Mouse (Mus musculus): ENCODE measurements around the gene Ntsr1. TPM values are rescaled to one million over a fixed set of nuclear protein-coding genes. Genes with fewer than 3 reads are reported as not detected.

Gene Ntsr1
- polyA plus RNA-seq, 1 experiment from 2014 or later, result 0.02 TPM

DNA sequence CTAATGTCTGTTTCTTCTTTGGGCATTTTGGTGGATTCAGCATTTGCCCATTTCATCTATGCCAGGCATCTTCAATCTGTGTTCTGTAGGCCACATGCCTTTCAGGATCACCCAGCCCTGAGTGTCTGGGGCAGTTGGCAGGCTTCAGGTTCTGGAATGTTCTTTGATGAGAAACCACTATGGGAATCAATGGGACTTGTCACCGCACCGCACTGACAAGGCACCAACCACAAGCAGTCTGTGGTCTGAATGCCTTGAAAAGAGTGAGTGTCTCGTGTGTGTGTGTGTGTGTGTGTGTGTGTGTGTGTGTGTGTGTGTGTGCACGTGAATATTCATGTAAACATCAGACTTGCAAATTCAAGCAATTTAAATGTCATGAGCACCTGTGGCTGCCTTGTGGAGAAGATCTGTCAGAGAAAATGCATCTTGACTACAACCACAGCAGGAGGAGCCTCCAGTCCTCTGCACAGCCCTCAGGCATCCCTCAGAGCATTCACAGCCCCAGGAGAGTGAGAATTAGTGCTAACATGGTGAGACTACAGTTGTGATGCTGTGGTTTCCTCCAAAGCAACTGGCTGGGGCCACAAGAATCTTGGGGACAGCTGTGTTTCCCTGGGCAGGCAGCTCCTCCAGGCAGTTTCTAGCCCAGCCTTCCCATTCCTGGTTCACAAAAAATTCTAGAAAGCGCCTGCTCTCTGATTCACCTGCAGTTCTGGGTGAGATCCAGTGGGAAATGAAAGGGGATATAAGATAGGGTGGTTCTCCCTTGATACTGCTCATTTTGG lies 21.9 kb downstream of the Ntsr1 start:
- no peak for ATAC-seq (ENCODE audit: low read depth)
- no peak overlapping the region for H3K4me2 ChIP-seq (ENCODE audit: low read depth, low read length)
- H3K9me3 ChIP-seq (replicated peaks; ENCODE audit: control insufficient read depth, low read length), result no peaks in the 10 kb centered on the region
- H3K27me3 ChIP-seq (ENCODE audit: control insufficient read depth, insufficient read depth, low read depth, low read length), result no peaks in the 10 kb centered on the region; the same call in 1 of the 2 replicates
- H3K9ac ChIP-seq (ENCODE audit: low read depth, low read length), result no peak overlapping the region
- WGBS (ENCODE audit: insufficient replicate concordance), result 48% methylated on average over 5 of the region's 5 CpGs
- H3K36me3 ChIP-seq (ENCODE audit: control insufficient read depth, insufficient read depth), result no peaks in the 10 kb centered on the region
- H3K4me1 ChIP-seq (ENCODE audit: control insufficient read depth, low read depth, low read length), result no peaks in the 10 kb centered on the region
- no peak overlapping the region for H3K27ac ChIP-seq (ENCODE audit: low read length)
- H3K4me3 ChIP-seq (ENCODE audit: low read depth, low read length), result no peak overlapping the region

- Histone ChIP-seq H3K27me3 (ENCODE audit: control insufficient read depth, insufficient read depth, low read depth, low read length) (peaks cover 3% of the 10 kb centered on the region), H3K4me1 (ENCODE audit: control insufficient read depth, low read depth, low read length) (no peaks in the 10 kb centered on the region), H3K36me3 (ENCODE audit: control insufficient read depth, insufficient read depth) (no peaks in the 10 kb centered on the region), H3K27ac (ENCODE audit: low read length) (no peak overlapping the region), H3K4me2 (ENCODE audit: low read depth, low read length) (no peak overlapping the region), H3K9ac (ENCODE audit: low read depth, low read length) (no peak overlapping the region), H3K4me3 (ENCODE audit: low read depth, low read length) (no peak overlapping the region), H3K9me3 (replicated peaks; ENCODE audit: control insufficient read depth, low read length) (no peaks in the 10 kb centered on the region)
- ATAC-seq (ENCODE audit: low read depth), result no peak
- WGBS (ENCODE audit: insufficient replicate concordance), result 34% methylated on average over 4 of the region's 4 CpGs
Observed at GRCm38 (mm10) chr2:180522825-180523224, 23.0 kb downstream of the Ntsr1 start.

GRCm38 (mm10) chr2:180527447-180527846 lies 27.7 kb downstream of the Ntsr1 start:
- Histone ChIP-seq H3K27ac (ENCODE audit: low read length) (no peak overlapping the region), H3K27me3 (ENCODE audit: control insufficient read depth, insufficient read depth, low read depth, low read length) (peaks cover 3% of the 10 kb centered on the region), H3K36me3 (ENCODE audit: control insufficient read depth, insufficient read depth) (no peaks in the 10 kb centered on the region), H3K9me3 (replicated peaks; ENCODE audit: control insufficient read depth, low read length) (no peaks in the 10 kb centered on the region), H3K4me3 (ENCODE audit: low read depth, low read length) (no peak overlapping the region), H3K9ac (ENCODE audit: low read depth, low read length) (no peak overlapping the region), H3K4me1 (ENCODE audit: control insufficient read depth, low read depth, low read length) (no peaks in the 10 kb centered on the region), H3K4me2 (ENCODE audit: low read depth, low read length) (no peak overlapping the region)
- ATAC-seq (ENCODE audit: low read depth), result no peak
- WGBS (ENCODE audit: insufficient replicate concordance), result 49% methylated on average over 7 of the region's 7 CpGs

GRCm38 (mm10) chr2:180527883-180528282 lies 28.1 kb downstream of the Ntsr1 start:
- 16% methylated on average over 8 of the region's 8 CpGs for WGBS (ENCODE audit: insufficient replicate concordance)
- Histone ChIP-seq H3K4me1 (ENCODE audit: control insufficient read depth, low read depth, low read length) (no peaks in the 10 kb centered on the region), H3K4me3 (ENCODE audit: low read depth, low read length) (no peak overlapping the region), H3K9me3 (replicated peaks; ENCODE audit: control insufficient read depth, low read length) (no peaks in the 10 kb centered on the region), H3K36me3 (ENCODE audit: control insufficient read depth, insufficient read depth) (no peaks in the 10 kb centered on the region), H3K9ac (ENCODE audit: low read depth, low read length) (no peak overlapping the region), H3K27me3 (ENCODE audit: control insufficient read depth, insufficient read depth, low read depth, low read length) (peaks cover 3% of the 10 kb centered on the region), H3K27ac (ENCODE audit: low read length) (no peak overlapping the region), H3K4me2 (ENCODE audit: low read depth, low read length) (no peak overlapping the region)
- ATAC-seq (ENCODE audit: low read depth), result no peak

DNA sequence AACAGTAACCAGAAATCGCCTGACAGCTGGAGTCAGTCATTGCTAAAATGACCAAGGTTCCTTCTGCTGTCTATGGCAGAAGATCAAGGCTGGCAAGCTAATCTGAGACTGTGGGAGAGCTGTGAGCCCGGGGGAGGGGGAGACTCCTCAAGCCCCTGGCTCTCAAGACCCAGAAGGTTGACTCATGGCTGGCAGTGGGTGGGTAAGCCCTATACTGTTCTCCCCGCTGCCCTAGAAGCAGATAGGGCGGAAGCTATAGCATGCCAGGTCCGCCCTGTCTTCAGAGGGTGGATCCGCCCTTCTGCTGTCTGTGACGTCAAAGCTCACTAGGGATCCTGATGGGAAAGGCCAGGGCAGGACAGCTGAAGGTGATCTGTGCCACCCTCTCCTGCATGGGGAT lies 30.4 kb downstream of the Ntsr1 start:
- H3K27me3 ChIP-seq (ENCODE audit: control insufficient read depth, insufficient read depth, low read depth, low read length), result peaks cover 3% of the 10 kb centered on the region; the same call in 1 of the 2 replicates
- no peak overlapping the region for H3K27ac ChIP-seq (ENCODE audit: low read length)
- no peak overlapping the region for H3K4me3 ChIP-seq (ENCODE audit: low read depth, low read length)
- no peaks in the 10 kb centered on the region for H3K9me3 ChIP-seq (replicated peaks; ENCODE audit: control insufficient read depth, low read length)
- H3K9ac ChIP-seq (ENCODE audit: low read depth, low read length), result no peak overlapping the region
- no peak for ATAC-seq (ENCODE audit: low read depth)
- H3K4me2 ChIP-seq (ENCODE audit: low read depth, low read length), result no peak overlapping the region
- no peaks in the 10 kb centered on the region for H3K4me1 ChIP-seq (ENCODE audit: control insufficient read depth, low read depth, low read length)
- WGBS (ENCODE audit: insufficient replicate concordance), result 25% methylated on average over 7 of the region's 7 CpGs
- no peaks in the 10 kb centered on the region for H3K36me3 ChIP-seq (ENCODE audit: control insufficient read depth, insufficient read depth)

DNA sequence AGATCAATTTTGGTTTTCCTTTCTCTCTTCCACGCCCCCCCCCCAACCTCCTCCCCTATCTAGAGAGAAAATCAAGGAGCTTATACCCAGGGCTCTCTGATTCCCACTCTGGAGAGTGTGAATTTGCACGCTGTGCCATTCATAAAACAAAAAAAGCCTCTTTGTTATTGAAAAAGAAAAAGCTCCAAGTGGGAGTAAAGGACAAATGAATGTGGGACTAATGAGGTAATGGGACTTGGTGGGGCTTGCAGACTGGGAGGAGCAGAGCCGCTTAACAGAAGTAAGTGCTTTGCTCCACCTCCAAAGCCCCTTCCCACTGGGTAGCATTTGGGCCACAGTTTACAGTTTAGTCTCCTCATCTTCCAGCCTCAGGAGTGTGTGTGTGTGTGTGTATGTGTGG lies 30.8 kb downstream of the Ntsr1 start:
- no peak overlapping the region for H3K4me2 ChIP-seq (ENCODE audit: low read depth, low read length)
- no peaks in the 10 kb centered on the region for H3K9me3 ChIP-seq (replicated peaks; ENCODE audit: control insufficient read depth, low read length)
- no peak for ATAC-seq (ENCODE audit: low read depth)
- no peak overlapping the region for H3K4me3 ChIP-seq (ENCODE audit: low read depth, low read length)
- H3K27ac ChIP-seq (ENCODE audit: low read length), result no peak overlapping the region
- WGBS (ENCODE audit: insufficient replicate concordance), result 35% methylated on average over 3 of the region's 3 CpGs
- H3K9ac ChIP-seq (ENCODE audit: low read depth, low read length), result no peak overlapping the region
- H3K4me1 ChIP-seq (ENCODE audit: control insufficient read depth, low read depth, low read length), result no peaks in the 10 kb centered on the region
- no peaks in the 10 kb centered on the region for H3K36me3 ChIP-seq (ENCODE audit: control insufficient read depth, insufficient read depth)
- peaks cover 3% of the 10 kb centered on the region; the same call in 1 of the 2 replicates for H3K27me3 ChIP-seq (ENCODE audit: control insufficient read depth, insufficient read depth, low read depth, low read length)

DNA sequence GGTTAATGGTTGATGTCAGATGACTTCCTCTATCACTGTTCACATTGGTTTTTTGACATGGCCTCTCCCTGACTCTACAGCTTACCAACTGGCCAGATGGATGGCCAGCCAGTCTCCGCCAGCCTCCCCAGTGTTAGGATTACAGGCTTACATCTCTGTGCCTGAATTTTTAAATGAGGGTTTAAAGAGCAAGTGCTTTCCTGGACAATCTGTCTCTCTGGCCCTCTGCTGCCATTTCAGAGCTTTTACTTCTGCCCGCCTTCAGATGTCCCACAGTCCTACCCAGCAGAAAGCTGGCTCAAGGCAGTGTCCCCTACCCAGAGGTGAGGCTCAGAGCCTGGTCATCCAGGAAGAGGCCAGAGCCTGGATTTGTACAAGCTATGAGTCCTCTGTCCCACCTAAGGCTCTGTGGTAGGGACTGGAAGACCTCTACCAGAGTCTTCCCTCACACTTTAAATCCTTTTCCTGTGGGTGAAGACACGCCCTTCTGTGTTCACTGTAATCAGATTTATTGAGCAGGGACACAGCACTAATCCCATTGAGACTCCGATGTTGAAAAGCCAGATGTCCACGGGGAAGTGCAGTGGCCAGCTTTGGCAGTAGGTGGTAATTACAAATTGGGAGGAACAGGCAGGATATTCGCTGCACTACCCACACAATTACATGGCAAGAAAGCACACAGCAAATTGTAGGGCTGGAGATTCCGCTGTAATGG lies 32.1 kb downstream of the Ntsr1 start:
- ATAC-seq (ENCODE audit: low read depth), result no peak
- H3K4me1 ChIP-seq (ENCODE audit: control insufficient read depth, low read depth, low read length), result no peaks in the 10 kb centered on the region
- H3K4me2 ChIP-seq (ENCODE audit: low read depth, low read length), result no peak overlapping the region
- H3K27ac ChIP-seq (ENCODE audit: low read length), result no peak overlapping the region
- peaks cover 3% of the 10 kb centered on the region; the same call in 1 of the 2 replicates for H3K27me3 ChIP-seq (ENCODE audit: control insufficient read depth, insufficient read depth, low read depth, low read length)
- H3K9me3 ChIP-seq (replicated peaks; ENCODE audit: control insufficient read depth, low read length), result no peaks in the 10 kb centered on the region
- no peaks in the 10 kb centered on the region for H3K36me3 ChIP-seq (ENCODE audit: control insufficient read depth, insufficient read depth)
- no peak overlapping the region for H3K9ac ChIP-seq (ENCODE audit: low read depth, low read length)
- 57% methylated on average over 7 of the region's 7 CpGs for WGBS (ENCODE audit: insufficient replicate concordance)
- no peak overlapping the region for H3K4me3 ChIP-seq (ENCODE audit: low read depth, low read length)

DNA sequence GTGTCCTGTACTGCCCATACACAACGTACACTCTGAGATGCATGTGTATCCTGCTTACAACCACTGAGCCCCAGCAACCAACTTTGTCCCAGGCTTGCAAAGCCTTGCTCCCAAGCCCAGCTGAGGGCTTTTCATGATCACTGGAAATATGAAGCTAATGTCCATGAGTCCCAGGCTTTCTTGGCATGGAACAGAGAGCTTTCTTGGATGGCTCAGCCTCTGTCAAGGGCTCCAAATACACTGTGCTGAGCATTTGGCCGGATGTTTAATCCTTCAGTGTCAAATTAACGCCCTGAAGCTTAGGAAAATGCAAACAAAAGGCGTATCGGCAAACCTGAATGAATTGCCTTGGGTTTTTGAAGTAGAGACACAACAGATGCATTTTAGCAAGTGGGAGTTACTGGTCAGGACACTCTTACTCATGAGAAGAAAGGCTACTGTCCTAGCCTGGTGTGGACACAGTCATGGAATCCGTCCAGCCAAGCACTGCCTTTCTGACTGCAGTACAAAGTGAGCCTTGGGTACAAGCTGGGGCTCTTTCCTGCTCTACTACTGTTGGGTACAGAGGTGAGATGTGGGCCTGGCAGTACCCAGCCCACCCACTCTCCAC lies 32.7 kb downstream of the Ntsr1 start:
- Histone ChIP-seq H3K9me3 (replicated peaks; ENCODE audit: control insufficient read depth, low read length) (no peaks in the 10 kb centered on the region), H3K27ac (ENCODE audit: low read length) (no peak overlapping the region), H3K36me3 (ENCODE audit: control insufficient read depth, insufficient read depth) (no peaks in the 10 kb centered on the region), H3K9ac (ENCODE audit: low read depth, low read length) (no peak overlapping the region), H3K4me3 (ENCODE audit: low read depth, low read length) (no peak overlapping the region), H3K4me2 (ENCODE audit: low read depth, low read length) (no peak overlapping the region), H3K4me1 (ENCODE audit: control insufficient read depth, low read depth, low read length) (no peaks in the 10 kb centered on the region), H3K27me3 (ENCODE audit: control insufficient read depth, insufficient read depth, low read depth, low read length) (no peaks in the 10 kb centered on the region; the same call in 1 of the 2 replicates)
- 62% methylated on average over 6 of the region's 6 CpGs for WGBS (ENCODE audit: insufficient replicate concordance)
- no peak for ATAC-seq (ENCODE audit: low read depth)

DNA sequence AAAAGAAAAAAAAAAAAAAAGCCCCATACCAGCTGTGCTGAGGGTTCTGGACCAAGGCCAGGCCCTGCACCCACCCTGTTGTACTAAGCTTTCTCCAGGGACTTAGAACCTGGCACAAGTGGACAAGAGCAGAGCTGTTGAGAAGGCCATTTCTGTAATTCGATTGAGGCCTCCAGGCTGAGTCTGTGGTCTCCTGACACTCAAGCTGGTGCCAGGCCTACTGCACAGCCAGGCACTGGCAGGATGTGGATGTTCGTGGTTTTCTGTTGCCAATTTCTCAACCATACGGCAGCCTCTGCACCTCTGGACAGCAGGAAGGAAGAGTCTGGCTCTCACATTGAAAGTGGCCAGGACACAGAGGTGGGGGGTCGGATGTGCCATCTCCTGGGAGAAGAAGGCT lies 33.5 kb downstream of the Ntsr1 start:
- H3K27ac ChIP-seq (ENCODE audit: low read length), result no peak overlapping the region
- H3K4me2 ChIP-seq (ENCODE audit: low read depth, low read length), result no peak overlapping the region
- no peak overlapping the region for H3K4me3 ChIP-seq (ENCODE audit: low read depth, low read length)
- no peak overlapping the region for H3K9ac ChIP-seq (ENCODE audit: low read depth, low read length)
- H3K9me3 ChIP-seq (replicated peaks; ENCODE audit: control insufficient read depth, low read length), result no peaks in the 10 kb centered on the region
- ATAC-seq (ENCODE audit: low read depth), result no peak
- no peaks in the 10 kb centered on the region for H3K36me3 ChIP-seq (ENCODE audit: control insufficient read depth, insufficient read depth)
- 25% methylated on average over 4 of the region's 4 CpGs for WGBS (ENCODE audit: insufficient replicate concordance)
- H3K4me1 ChIP-seq (ENCODE audit: control insufficient read depth, low read depth, low read length), result no peaks in the 10 kb centered on the region
- no peaks in the 10 kb centered on the region for H3K27me3 ChIP-seq (ENCODE audit: control insufficient read depth, insufficient read depth, low read depth, low read length)
